Mouse (Mus musculus) CH12.LX (cell line): Measurements from ENCODE around the gene Rasgef1c.

Source experiments
- BHLHE40 ChIP-seq: IDR thresholded peaks from 2 replicates; pipeline ENCODE4 v1.6.1; 2011; ENCODE audit warnings: mild to moderate bottlenecking, low read depth, low read length, improper control_type of control experiment
- CHD2 ChIP-seq: IDR thresholded peaks from 2 replicates; pipeline ENCODE4 v1.6.1; 2011; ENCODE audit warnings: low read length, improper control_type of control experiment
- CTCF ChIP-seq, 2 experiments: IDR thresholded peaks in 1 of 2; conservative IDR thresholded peaks in 1 of 2; 2 replicates each; pipeline ENCODE4 v1.5.1; 2011 to 2012; ENCODE audit warnings: low read depth in 2 of 2, low read length in 2 of 2, improper control_type of control experiment in 1 of 2, inconsistent platforms in 1 of 2, mild to moderate bottlenecking in 1 of 2, moderate library complexity in 1 of 2
- E2F4 ChIP-seq: IDR thresholded peaks from 2 replicates; pipeline ENCODE4 v1.6.1; 2011; ENCODE audit warnings: low read depth, low read length, improper control_type of control experiment; ENCODE audit not compliant: insufficient replicate concordance
- EP300 ChIP-seq: IDR thresholded peaks from 2 replicates; pipeline ENCODE4 v1.6.1; 2011; ENCODE audit warnings: low read length, improper control_type of control experiment
- MAFK ChIP-seq: IDR thresholded peaks from 2 replicates; pipeline ENCODE4 v1.6.1; 2011; ENCODE audit warnings: low read length, improper control_type of control experiment; ENCODE audit not compliant: insufficient replicate concordance
- MAZ ChIP-seq: IDR thresholded peaks from 2 replicates; pipeline ENCODE4 v1.6.1; 2012; ENCODE audit warnings: low read depth, mild to moderate bottlenecking, inconsistent platforms, low read length, improper control_type of control experiment, moderate library complexity
- POLR2A ChIP-seq: IDR thresholded peaks from 2 replicates; pipeline ENCODE4 v1.6.1; 2011; ENCODE audit warnings: low read depth, mild to moderate bottlenecking, improper control_type of control experiment, low read length
- RCOR1 ChIP-seq: conservative IDR thresholded peaks from 2 replicates; pipeline ENCODE4 v1.6.1; 2012; ENCODE audit warnings: low read depth, mild to moderate bottlenecking, inconsistent platforms, low read length, improper control_type of control experiment
- SMC3 ChIP-seq: IDR thresholded peaks from 2 replicates; pipeline ENCODE4 v1.6.1; 2011; ENCODE audit warnings: low read depth, low read length, improper control_type of control experiment
- USF2 ChIP-seq: conservative IDR thresholded peaks from 2 replicates; pipeline ENCODE4 v1.6.1; 2011; ENCODE audit warnings: low read depth, low read length, improper control_type of control experiment
- ZNF384 ChIP-seq: IDR thresholded peaks from 2 replicates; pipeline ENCODE4 v1.6.1; 2012; ENCODE audit warnings: low read depth, low read length, improper control_type of control experiment, inconsistent platforms

DNA sequence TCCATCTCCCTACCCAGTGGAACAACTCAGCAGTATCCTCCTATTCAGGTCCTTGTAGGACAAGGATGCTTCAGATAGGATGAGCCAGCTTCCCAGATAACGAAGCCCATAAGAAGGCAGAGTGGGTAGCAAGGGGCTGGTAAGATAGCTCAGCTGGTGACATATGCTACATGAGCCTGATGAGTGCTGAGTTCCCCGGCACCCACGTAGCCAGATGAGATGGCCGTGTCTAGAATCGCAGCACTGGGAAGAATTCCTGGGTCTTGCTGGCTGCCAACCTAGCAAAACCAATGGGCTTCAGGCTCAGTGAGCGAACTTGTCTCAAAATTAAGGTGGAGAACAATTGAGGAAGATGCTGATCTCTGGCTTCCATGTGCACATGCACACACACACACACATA lies 36.1 kb downstream of the Rasgef1c start:
- no peak for TF ChIP-seq RCOR1
- TF ChIP-seq CHD2: no peak
- TF ChIP-seq SMC3: no peak
- no peak for TF ChIP-seq E2F4
- no peak for TF ChIP-seq BHLHE40
- no peak for TF ChIP-seq CTCF (conservative IDR thresholded peaks at IDR 0.05 in 1 of 2, IDR thresholded peaks at IDR 0.05 in 1 of 2; ENCODE audit: low read depth in 2 of 2, low read length in 2 of 2)
- TF ChIP-seq EP300: no peak
- no peak for TF ChIP-seq POLR2A
- TF ChIP-seq ZNF384: no peak
- no peak for TF ChIP-seq USF2
- TF ChIP-seq MAZ: no peak
- TF ChIP-seq MAFK: no peak
